Mouse (Mus musculus) ES-E14 (cell line): ENCODE data around the gene Ets1. TPM values are rescaled to one million over a fixed set of nuclear protein-coding genes. Genes with fewer than 3 reads are reported as not detected.

Experiments used
- DNase-seq: peaks from one replicate; pipeline ENCODE4 v3.0.0-alpha.2; 2013; ENCODE audit warnings: low read depth, low spot score
- H3K27ac ChIP-seq: 2 replicates; pipeline ENCODE4 v1.5.1; 2012; ENCODE audit warnings: low read depth, mild to moderate bottlenecking, low read length, moderate library complexity, mixed read lengths; ENCODE audit not compliant: poor library complexity, insufficient read depth, severe bottlenecking
- H3K36me3 ChIP-seq: 2 replicates; pipeline ENCODE4 v1.6.1; 2012; ENCODE audit warnings: mild to moderate bottlenecking, low read length, moderate library complexity, mixed read lengths; ENCODE audit not compliant: control insufficient read depth, poor library complexity, insufficient read depth, severe bottlenecking
- H3K4me1 ChIP-seq, 2 experiments: fragments of 150-350 bp in 1 of 2; sonication (generic) in 1 of 2; 2 replicates each; pipeline ENCODE4 v1.6.1; 2012; ENCODE audit warnings: low read length in 2 of 2, mild to moderate bottlenecking in 1 of 2, mixed read lengths in 1 of 2; ENCODE audit not compliant: control insufficient read depth in 2 of 2, insufficient read depth in 2 of 2, poor library complexity in 1 of 2
- H3K4me3 ChIP-seq, 2 experiments: fragments of 150-350 bp in 1 of 2; sonication (generic) in 1 of 2; 2 replicates each; pipeline ENCODE4 v1.5.1; 2012; ENCODE audit warnings: low read length in 2 of 2, low read depth in 1 of 2, mild to moderate bottlenecking in 1 of 2, mixed read lengths in 1 of 2; ENCODE audit not compliant: insufficient read depth in 1 of 2, poor library complexity in 1 of 2, severe bottlenecking in 1 of 2
- H3K9ac ChIP-seq: 2 replicates; pipeline ENCODE4 v1.6.1; 2012; ENCODE audit warnings: low read depth, mild to moderate bottlenecking, low read length, mixed read lengths; ENCODE audit not compliant: poor library complexity, insufficient read depth, severe bottlenecking
- H3K9me3 ChIP-seq: fragments of 150-350 bp; sonication (generic); 2 replicates; pipeline ENCODE4 v1.6.1; 2012; ENCODE audit warnings: low read depth, mild to moderate bottlenecking, low read length; ENCODE audit not compliant: control insufficient read depth, insufficient read depth
- CHD2 ChIP-seq: IDR thresholded peaks from 2 replicates; pipeline ENCODE4 v1.6.1; 2014; ENCODE audit warnings: mild to moderate bottlenecking, low read depth, low read length, inconsistent platforms
- HCFC1 ChIP-seq: IDR thresholded peaks from 2 replicates; pipeline ENCODE4 v1.6.1; 2012; ENCODE audit warnings: low read length, inconsistent platforms, borderline replicate concordance; ENCODE audit not compliant: insufficient read depth
- MAFK ChIP-seq: IDR thresholded peaks from 2 replicates; pipeline ENCODE4 v1.6.1; 2014; ENCODE audit warnings: mild to moderate bottlenecking, low read depth, low read length, inconsistent platforms; ENCODE audit not compliant: insufficient read depth
- ZC3H11A ChIP-seq: IDR thresholded peaks from 2 replicates; pipeline ENCODE4 v1.6.1; 2012; ENCODE audit warnings: low read depth, mild to moderate bottlenecking, inconsistent platforms, low read length, borderline replicate concordance
- ZNF384 ChIP-seq: IDR thresholded peaks from 2 replicates; pipeline ENCODE4 v1.6.1; 2012; ENCODE audit warnings: low read depth, low read length, inconsistent platforms
- in situ Hi-C, 2 experiments: fragments of 600-800 bp; cut with MboI; formaldehyde crosslinking; loops; one replicate each; pipeline ENCODE4 v1.15.1; 2025; ENCODE audit warnings: low sequenced_read_pairs in 2 of 2, inconsistent platforms in 1 of 2; ENCODE audit not compliant: unreplicated experiment in 2 of 2
- total RNA-seq: library from RNA; depleted of rRNA; stranded (reverse); fragments of 300-350 nt; gene quantifications from 2 replicates; pipeline ENCODE4 v1.2.3, GENCODE M21; 2012

The Ets1 gene
- total RNA-seq, 1 experiment = 20.9 TPM

- Histone ChIP-seq H3K4me1 (no peaks in the 10 kb centered on the region), H3K4me3 (no peak overlapping the region), H3K27ac (no peak overlapping the region), H3K9me3 (no peaks in the 10 kb centered on the region), H3K9ac (no peak overlapping the region), H3K36me3 (no peaks in the 10 kb centered on the region)
- no peak for TF ChIP-seq ZNF384
- TF ChIP-seq ZC3H11A = no peak
- no peak for TF ChIP-seq CHD2
- TF ChIP-seq HCFC1 = no peak
- TF ChIP-seq MAFK = no peak
- no peak for DNase-seq
- in situ Hi-C loops = no loop called here
These were observed 64.3 kb downstream of the Ets1 start for GRCm38 (mm10) chr9:32700091-32700905.

DNA sequence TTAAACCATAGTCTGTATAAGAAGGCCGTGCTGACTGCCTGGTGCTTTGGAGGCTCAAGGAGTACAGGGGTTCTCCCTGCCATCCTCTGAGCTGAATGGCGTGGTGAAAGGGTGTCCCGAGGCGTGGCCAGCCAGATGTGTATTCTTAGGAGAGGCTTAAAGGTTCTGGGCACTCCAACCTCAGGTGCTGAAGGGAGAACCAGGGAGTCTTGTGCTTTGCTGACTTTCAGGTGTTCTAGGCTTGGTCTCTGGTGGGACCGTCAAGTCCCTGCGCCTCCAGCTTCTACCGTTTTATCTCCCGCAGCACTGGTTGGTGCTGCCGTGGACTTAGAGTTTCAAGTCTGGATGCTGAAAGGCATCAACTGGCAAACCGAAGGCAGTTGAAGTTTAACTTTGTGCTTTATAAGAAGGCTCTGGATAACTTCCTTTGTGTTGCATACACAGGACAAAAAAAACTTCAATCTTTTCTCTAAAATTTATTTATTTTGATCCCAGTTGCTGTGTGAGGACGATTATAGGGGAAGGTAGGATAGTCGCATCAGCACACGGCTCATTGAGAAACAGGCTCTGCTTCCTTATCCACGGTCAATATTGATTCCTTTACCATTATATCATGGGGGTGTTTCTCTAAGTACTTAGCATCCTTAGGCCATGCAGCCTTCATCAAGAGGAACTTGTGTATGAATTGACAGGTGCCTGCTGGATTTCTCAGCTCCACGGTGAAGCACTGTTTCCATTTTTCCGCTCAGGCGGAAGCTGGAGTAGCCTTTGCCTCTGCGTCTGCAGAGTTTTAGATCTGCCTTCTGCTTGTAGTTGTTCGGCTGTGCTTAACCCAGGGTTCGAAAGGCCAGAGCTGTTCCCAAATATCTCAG lies 65.3 kb downstream of the Ets1 start:
- no peaks in the 10 kb centered on the region for H3K36me3 ChIP-seq
- no peak for DNase-seq
- no peak overlapping the region for H3K4me3 ChIP-seq
- H3K9me3 ChIP-seq = no peaks in the 10 kb centered on the region
- H3K4me1 ChIP-seq = no peaks in the 10 kb centered on the region
- in situ Hi-C loops = no loop called here
- H3K9ac ChIP-seq = no peak overlapping the region
- no peak overlapping the region for H3K27ac ChIP-seq
- TF ChIP-seq MAFK = no peak
- TF ChIP-seq HCFC1 = no peak
- no peak for TF ChIP-seq ZC3H11A
- no peak for TF ChIP-seq CHD2
- TF ChIP-seq ZNF384 = no peak

- in situ Hi-C loops = no loop called here
- no peak overlapping the region for H3K9ac ChIP-seq
- H3K36me3 ChIP-seq = no peaks in the 10 kb centered on the region
- no peak overlapping the region for H3K4me3 ChIP-seq
- no peak overlapping the region for H3K27ac ChIP-seq
- no peaks in the 10 kb centered on the region for H3K4me1 ChIP-seq
- no peak for TF ChIP-seq CHD2
- no peak for TF ChIP-seq ZNF384
- TF ChIP-seq ZC3H11A = no peak
- TF ChIP-seq MAFK = no peak
- TF ChIP-seq HCFC1 = no peak
- DNase-seq = no peak
- no peaks in the 10 kb centered on the region for H3K9me3 ChIP-seq
These were observed 65.9 kb downstream of the Ets1 start for GRCm38 (mm10) chr9:32701998-32702305.

DNA sequence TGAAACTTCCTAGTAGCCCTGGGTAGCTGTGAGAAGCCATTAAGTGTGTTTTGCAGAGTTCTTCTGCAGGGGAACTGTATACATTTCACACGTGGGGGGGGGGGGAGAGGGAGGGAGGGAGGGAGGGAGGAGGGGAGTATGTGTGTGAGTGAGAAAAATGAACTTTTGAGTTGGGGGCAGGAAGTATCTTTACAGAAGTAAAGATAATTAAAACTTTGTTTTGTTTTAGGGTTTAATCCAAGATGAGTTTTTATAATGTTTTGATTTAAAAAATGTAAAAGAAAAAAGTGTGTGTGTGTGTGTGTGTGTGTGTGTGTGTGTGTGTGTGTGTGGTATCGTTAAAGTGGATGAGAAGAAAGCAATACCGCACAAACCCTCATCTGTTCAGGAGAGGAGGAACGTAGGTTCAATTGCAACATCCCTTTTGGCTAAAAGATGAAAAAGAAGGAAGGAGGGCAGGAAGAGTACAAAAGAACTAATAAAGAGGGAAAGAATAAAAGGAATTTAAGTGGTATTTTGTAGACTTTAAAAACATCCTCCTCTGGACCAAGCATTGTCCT lies 66.9 kb downstream of the Ets1 start:
- no peak overlapping the region for H3K27ac ChIP-seq
- no peak overlapping the region for H3K9ac ChIP-seq
- no peak for DNase-seq
- no peaks in the 10 kb centered on the region for H3K4me1 ChIP-seq
- no peak overlapping the region for H3K4me3 ChIP-seq
- H3K36me3 ChIP-seq = no peaks in the 10 kb centered on the region
- no peak for TF ChIP-seq HCFC1
- no peak for TF ChIP-seq ZNF384
- no peak for TF ChIP-seq CHD2
- TF ChIP-seq ZC3H11A = no peak
- TF ChIP-seq MAFK = no peak
- in situ Hi-C loops = no loop called here
- no peaks in the 10 kb centered on the region for H3K9me3 ChIP-seq
